Mouse (Mus musculus): Measurements from ENCODE around the gene Rab30.

DNA sequence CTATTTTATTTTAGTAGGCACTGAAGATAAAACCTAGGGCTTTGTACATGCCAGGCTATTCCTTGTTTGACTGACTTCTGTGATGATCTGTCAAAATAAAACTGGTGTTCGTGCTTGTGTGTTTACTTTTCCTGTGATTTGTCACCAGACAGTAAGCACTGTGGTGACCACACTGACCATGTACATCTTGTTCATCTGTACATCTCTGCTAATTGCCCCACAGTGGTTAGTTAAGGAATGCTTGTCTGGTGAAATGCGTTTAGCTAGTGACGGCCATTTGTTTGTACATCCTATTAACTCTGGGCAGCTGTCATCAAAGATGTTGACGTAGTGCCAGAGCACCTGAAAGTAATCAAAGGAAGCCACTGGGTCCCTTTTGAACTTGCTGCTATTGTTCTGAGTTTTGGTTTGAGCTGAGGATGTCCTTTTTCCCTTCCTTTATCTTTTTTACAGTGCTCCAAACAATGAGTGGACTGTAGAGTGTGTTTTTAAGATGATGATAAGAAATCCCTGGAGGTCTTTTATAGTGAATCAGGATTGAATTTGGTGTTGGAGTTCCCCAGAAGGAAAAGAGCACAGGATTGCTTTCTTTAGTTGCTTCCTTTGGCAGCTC, 149.3 kb downstream of the Rab30 start:
- no peak for TF ChIP-seq POLR2A (IDR thresholded peaks at IDR 0.05; ENCODE audit: low read depth, low read length)
- TF ChIP-seq CTCF (IDR thresholded peaks at IDR 0.05; ENCODE audit: borderline replicate concordance, insufficient read depth, low read length): no peak
